Mouse (Mus musculus): ENCODE measurements around the gene Ecsit. TPM values are rescaled to one million over a fixed set of nuclear protein-coding genes. Genes with fewer than 3 reads are reported as not detected.
A peak's percentile ranks its signal among the peaks of the same experiment; 100 is the strongest.

Gene Ecsit
- total and polyA plus RNA-seq, 3 experiments = 92.5 to 169 (median 106) TPM

- H3K9ac ChIP-seq (ENCODE audit: low read depth, low read length) = no peak overlapping the region
- H3K79me2 ChIP-seq (replicated peaks; ENCODE audit: control insufficient read depth, insufficient read depth, low read length) = no peaks in the 10 kb centered on the region
- no peaks in the 10 kb centered on the region for H3K36me3 ChIP-seq (ENCODE audit: control insufficient read depth, insufficient read depth, low read length)
- no peak overlapping the region for H3K27ac ChIP-seq
- peak in 1 of 2 experiments; percentile 40 for DNase-seq
- peaks cover 3% of the 10 kb centered on the region for H3K4me1 ChIP-seq (ENCODE audit: control insufficient read depth, insufficient read depth, low read length)
- H3K27me3 ChIP-seq (ENCODE audit: control insufficient read depth, insufficient read depth, low read length) = no peaks in the 10 kb centered on the region
- H3K4me3 ChIP-seq = peak overlapping the region; percentile 73
- intact Hi-C loops (cut with DNase I) = loop anchor here (2.0 to 10.0 kb wide), 2 partner anchors 47 to 113 kb away; partner anchors contain the start of genes Ccdc151, Gm49318, Prkcsh and Zfp653
- TF ChIP-seq POLR2A (IDR thresholded peaks at IDR 0.05; ENCODE audit: insufficient read depth, low read depth, low read length) (no peak), EP300 (IDR thresholded peaks at IDR 0.05; ENCODE audit: insufficient read depth, low read depth, low read length) (no peak), CTCF (IDR thresholded peaks at IDR 0.05) (peak; percentile 50)
- WGBS = 39% methylated on average over 10 of the region's 10 CpGs
Measured at GRCm38 (mm10) chr9:22117754-22118456, 32.7 kb upstream of the Ecsit start.

- Histone ChIP-seq H3K27me3 (ENCODE audit: control insufficient read depth, insufficient read depth, low read length) (no peaks in the 10 kb centered on the region), H3K36me3 (ENCODE audit: control insufficient read depth, insufficient read depth, low read length) (no peaks in the 10 kb centered on the region), H3K79me2 (replicated peaks; ENCODE audit: control insufficient read depth, insufficient read depth, low read length) (no peaks in the 10 kb centered on the region), H3K4me3 (peak within 1 kb of the TSS; percentile 73), H3K27ac (peak within 1 kb of the TSS; percentile 86), H3K9ac (ENCODE audit: low read depth, low read length) (peak within 1 kb of the TSS; percentile 83), H3K4me1 (ENCODE audit: control insufficient read depth, insufficient read depth, low read length) (peaks cover 3% of the 10 kb centered on the region)
- TF ChIP-seq EP300 (IDR thresholded peaks at IDR 0.05; ENCODE audit: insufficient read depth, low read depth, low read length) (peak; percentile 42; the same call in 1 of the 2 replicates), CTCF (IDR thresholded peaks at IDR 0.05) (no peak), POLR2A (IDR thresholded peaks at IDR 0.05; ENCODE audit: insufficient read depth, low read depth, low read length) (peak; percentile 88)
- intact Hi-C loops (cut with DNase I) = loop anchor here (2.0 to 10.0 kb wide), 2 partner anchors 46 to 112 kb away; partner anchors contain the start of genes Ccdc151, Gm49318, Prkcsh and Zfp653
- under 1% methylated on average over 52 of the region's 52 CpGs for WGBS
- peak; percentile 90 to 94 for DNase-seq
Measured at GRCm38 (mm10) chr9:22116740-22117426, 31.6 kb upstream of the Ecsit start, which contains the start of gene Elof1. Gene Elof1, minus strand, starts transcription at chr9:22117172.

- Histone ChIP-seq H3K4me3 (peak overlapping the region; percentile 73), H3K27ac (no peak overlapping the region), H3K79me2 (replicated peaks; ENCODE audit: control insufficient read depth, insufficient read depth, low read length) (no peaks in the 10 kb centered on the region), H3K27me3 (ENCODE audit: control insufficient read depth, insufficient read depth, low read length) (no peaks in the 10 kb centered on the region), H3K9ac (ENCODE audit: low read depth, low read length) (no peak overlapping the region), H3K4me1 (ENCODE audit: control insufficient read depth, insufficient read depth, low read length) (peaks cover 3% of the 10 kb centered on the region), H3K36me3 (ENCODE audit: control insufficient read depth, insufficient read depth, low read length) (no peaks in the 10 kb centered on the region)
- WGBS = 20% methylated on average over 15 of the region's 15 CpGs
- no peak for DNase-seq
- TF ChIP-seq POLR2A (IDR thresholded peaks at IDR 0.05; ENCODE audit: insufficient read depth, low read depth, low read length) (no peak), EP300 (IDR thresholded peaks at IDR 0.05; ENCODE audit: insufficient read depth, low read depth, low read length) (no peak), CTCF (IDR thresholded peaks at IDR 0.05) (no peak)
- intact Hi-C loops (cut with DNase I) = loop anchor here (2.0 to 10.0 kb wide), 2 partner anchors 45 to 111 kb away; partner anchors contain the start of genes Ccdc151, Gm49318, Prkcsh and Zfp653
Measured at GRCm38 (mm10) chr9:22116086-22116485, 30.8 kb upstream of the Ecsit start.

- Histone ChIP-seq H3K27me3 (ENCODE audit: control insufficient read depth, insufficient read depth, low read length) (no peaks in the 10 kb centered on the region), H3K79me2 (replicated peaks; ENCODE audit: control insufficient read depth, insufficient read depth, low read length) (no peaks in the 10 kb centered on the region), H3K4me1 (ENCODE audit: control insufficient read depth, insufficient read depth, low read length) (peaks cover 3% of the 10 kb centered on the region), H3K36me3 (ENCODE audit: control insufficient read depth, insufficient read depth, low read length) (no peaks in the 10 kb centered on the region), H3K4me3 (no peak overlapping the region), H3K9ac (ENCODE audit: low read depth, low read length) (no peak overlapping the region), H3K27ac (no peak overlapping the region)
- no peak for DNase-seq
- intact Hi-C loops (cut with DNase I) = loop anchor here (2.0 to 10.0 kb wide), 2 partner anchors 45 to 111 kb away; partner anchors contain the start of genes Ccdc151, Gm49318, Prkcsh and Zfp653
- TF ChIP-seq EP300 (IDR thresholded peaks at IDR 0.05; ENCODE audit: insufficient read depth, low read depth, low read length) = no peak
- no peak for TF ChIP-seq CTCF (IDR thresholded peaks at IDR 0.05)
- TF ChIP-seq POLR2A (IDR thresholded peaks at IDR 0.05; ENCODE audit: insufficient read depth, low read depth, low read length) = no peak
- WGBS = 88% methylated on average over 4 of the region's 4 CpGs
Measured at GRCm38 (mm10) chr9:22115635-22116034, 30.4 kb upstream of the Ecsit start.

- no peak overlapping the region for H3K4me3 ChIP-seq
- no peak overlapping the region for H3K9ac ChIP-seq (ENCODE audit: low read depth, low read length)
- H3K36me3 ChIP-seq (ENCODE audit: control insufficient read depth, insufficient read depth, low read length) = no peaks in the 10 kb centered on the region
- no peaks in the 10 kb centered on the region for H3K79me2 ChIP-seq (replicated peaks; ENCODE audit: control insufficient read depth, insufficient read depth, low read length)
- no peaks in the 10 kb centered on the region for H3K27me3 ChIP-seq (ENCODE audit: control insufficient read depth, insufficient read depth, low read length)
- no peak for TF ChIP-seq EP300 (IDR thresholded peaks at IDR 0.05; ENCODE audit: insufficient read depth, low read depth, low read length)
- TF ChIP-seq CTCF (IDR thresholded peaks at IDR 0.05) = no peak
- TF ChIP-seq POLR2A (IDR thresholded peaks at IDR 0.05; ENCODE audit: insufficient read depth, low read depth, low read length) = no peak
- WGBS = 88% methylated on average over 9 of the region's 9 CpGs
- no peak overlapping the region for H3K27ac ChIP-seq
- no peak for DNase-seq
- intact Hi-C loops (cut with DNase I) = no loop called here
- no peaks in the 10 kb centered on the region for H3K4me1 ChIP-seq (ENCODE audit: control insufficient read depth, insufficient read depth, low read length)
Measured at GRCm38 (mm10) chr9:22108194-22108593, 23.0 kb upstream of the Ecsit start.
